Mouse (Mus musculus) myocyte (in vitro differentiated cells): ENCODE measurements at regions not wholly inside any gene's neighbourhood (a gene's known extent, or its start where the extent isn't known, plus 50 kb on each side); places are given as distances from the start of the nearest gene placed in this dataset.

Experiments
- H3K27me3 ChIP-seq: one replicate; pipeline ENCODE4 v1.6.1; 2011; ENCODE audit not compliant: control insufficient read depth, insufficient read depth, insufficient read length
- H3K36me3 ChIP-seq: one replicate; pipeline ENCODE4 v1.6.1; 2011; ENCODE audit not compliant: control insufficient read depth, insufficient read depth
- H3K4me2 ChIP-seq: one replicate; pipeline ENCODE4 v1.6.1; 2011; ENCODE audit warnings: low read depth, control low read depth
- H3K4me3 ChIP-seq: one replicate; pipeline ENCODE4 v1.5.1; 2011; ENCODE audit warnings: mild to moderate bottlenecking, control low read depth, moderate library complexity
- H3K79me2 ChIP-seq: one replicate; pipeline ENCODE4 v1.6.1; 2011; ENCODE audit not compliant: control insufficient read depth, insufficient read depth
- H3ac ChIP-seq: one replicate; pipeline ENCODE4 v1.6.1; 2011; ENCODE audit not compliant: control insufficient read depth, insufficient read length
- CEBPB ChIP-seq: IDR thresholded peaks from 2 replicates; pipeline ENCODE4 v1.6.1; 2011; ENCODE audit warnings: mild to moderate bottlenecking, moderate library complexity; ENCODE audit not compliant: poor library complexity, insufficient read depth, severe bottlenecking
- E2F4 ChIP-seq: IDR thresholded peaks from one replicate; pipeline ENCODE4 v1.6.1; 2011; ENCODE audit warnings: mild to moderate bottlenecking, control low read depth, moderate library complexity; ENCODE audit not compliant: insufficient read depth
- MAX ChIP-seq: IDR thresholded peaks from one replicate; pipeline ENCODE4 v1.6.1; 2011; ENCODE audit warnings: low read depth, mild to moderate bottlenecking, control low read depth
- MYOD1 ChIP-seq, 3 experiments: IDR thresholded peaks; one replicate each; pipeline ENCODE4 v1.6.1; 2011; ENCODE audit warnings: control low read depth in 2 of 3, low read depth in 2 of 3, mild to moderate bottlenecking in 2 of 3, moderate library complexity in 1 of 3; ENCODE audit not compliant: insufficient read length in 2 of 3, control insufficient read depth in 1 of 3
- MYOG ChIP-seq, 3 experiments: IDR thresholded peaks; one replicate each; pipeline ENCODE4 v1.6.1; 2011; ENCODE audit warnings: control low read depth in 2 of 3, low read depth in 2 of 3, mild to moderate bottlenecking in 2 of 3; ENCODE audit not compliant: insufficient read length in 2 of 3, control insufficient read depth in 1 of 3, insufficient read depth in 1 of 3
- POLR2A ChIP-seq: IDR thresholded peaks from one replicate; pipeline ENCODE4 v1.6.1; 2011; ENCODE audit warnings: low read depth, mild to moderate bottlenecking, control low read depth, moderate library complexity; ENCODE audit not compliant: insufficient read length
- POLR2AphosphoS2 ChIP-seq: IDR thresholded peaks from one replicate; pipeline ENCODE4 v1.6.1; 2011; ENCODE audit warnings: low read depth, control low read depth; ENCODE audit not compliant: insufficient read length
- REST ChIP-seq: IDR thresholded peaks from one replicate; pipeline ENCODE4 v1.6.1; 2011; ENCODE audit warnings: mild to moderate bottlenecking, control low read depth, moderate library complexity; ENCODE audit not compliant: insufficient read depth, insufficient read length
- SRF ChIP-seq: IDR thresholded peaks from one replicate; pipeline ENCODE4 v1.6.1; 2011; ENCODE audit warnings: low read depth; ENCODE audit not compliant: control insufficient read depth, insufficient read length
- TCF12 ChIP-seq: IDR thresholded peaks from one replicate; pipeline ENCODE4 v1.6.1; 2011; ENCODE audit warnings: mild to moderate bottlenecking, control low read depth; ENCODE audit not compliant: poor library complexity, insufficient read depth, severe bottlenecking
- TCF3 ChIP-seq: IDR thresholded peaks from one replicate; pipeline ENCODE4 v1.6.1; 2011; ENCODE audit warnings: low read depth, control low read depth; ENCODE audit not compliant: insufficient read length
- USF1 ChIP-seq: IDR thresholded peaks from one replicate; pipeline ENCODE4 v1.6.1; 2011; ENCODE audit warnings: low read depth, mild to moderate bottlenecking, control low read depth, moderate library complexity

DNA sequence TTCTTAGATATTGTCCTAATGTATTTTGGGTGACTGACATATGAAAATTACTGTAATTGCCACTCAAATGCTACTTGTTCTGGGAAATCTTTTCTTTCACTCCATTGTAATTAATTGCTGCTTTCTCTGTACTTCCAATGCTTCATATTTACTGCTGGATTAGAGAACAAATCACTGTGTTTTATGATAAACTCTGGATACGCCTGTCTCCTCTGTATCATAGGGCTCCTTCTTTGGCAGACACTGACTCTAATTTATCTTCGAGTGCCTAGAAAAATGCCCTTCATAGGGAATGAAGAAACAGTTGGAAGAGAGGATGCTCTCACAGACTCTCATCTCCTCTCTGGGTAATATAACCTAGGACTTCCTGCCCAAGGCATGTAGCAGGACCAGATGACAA lies 602.9 kb downstream of the Slc4a3 start:
- TF ChIP-seq E2F4: no peak
- TF ChIP-seq POLR2AphosphoS2: no peak
- TF ChIP-seq MYOG (IDR thresholded peaks at IDR 0.05; ENCODE audit: control insufficient read depth in 1 of 3, insufficient read depth in 1 of 3, insufficient read length in 2 of 3, low read depth in 2 of 3): no peak
- TF ChIP-seq SRF: no peak
- no peak for TF ChIP-seq REST
- no peak overlapping the region for H3K4me2 ChIP-seq
- no peaks in the 10 kb centered on the region for H3K36me3 ChIP-seq
- H3K4me3 ChIP-seq: no peak overlapping the region
- no peaks in the 10 kb centered on the region for H3K27me3 ChIP-seq
- H3K79me2 ChIP-seq: no peaks in the 10 kb centered on the region
- H3ac ChIP-seq: no peak overlapping the region

DNA sequence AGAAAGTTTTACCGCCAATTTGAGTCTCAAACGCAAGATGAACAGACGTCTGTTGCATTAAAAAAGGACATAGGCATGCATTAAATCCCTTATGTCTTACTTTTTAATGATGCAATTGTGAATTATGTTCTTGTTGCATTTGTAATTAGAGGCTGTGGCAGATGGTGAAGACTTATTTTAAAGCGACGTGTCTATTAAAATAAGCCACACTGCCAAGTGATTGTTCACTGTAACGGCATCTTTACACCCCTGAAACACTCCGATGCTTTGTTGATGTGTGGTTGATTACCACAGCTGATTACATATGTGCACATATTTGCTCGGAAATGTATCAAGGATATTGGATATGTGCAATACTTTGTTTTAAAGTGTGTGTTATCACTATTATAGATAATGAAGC lies 610.2 kb downstream of the Slc4a3 start:
- Histone ChIP-seq H3K36me3 (no peaks in the 10 kb centered on the region), H3K4me2 (no peak overlapping the region), H3K27me3 (no peaks in the 10 kb centered on the region), H3ac (no peak overlapping the region), H3K4me3 (no peak overlapping the region), H3K79me2 (no peaks in the 10 kb centered on the region)
- TF ChIP-seq MYOG (IDR thresholded peaks at IDR 0.05; ENCODE audit: control insufficient read depth in 1 of 3, insufficient read depth in 1 of 3, insufficient read length in 2 of 3, low read depth in 2 of 3) (no peak), POLR2AphosphoS2 (no peak)

DNA sequence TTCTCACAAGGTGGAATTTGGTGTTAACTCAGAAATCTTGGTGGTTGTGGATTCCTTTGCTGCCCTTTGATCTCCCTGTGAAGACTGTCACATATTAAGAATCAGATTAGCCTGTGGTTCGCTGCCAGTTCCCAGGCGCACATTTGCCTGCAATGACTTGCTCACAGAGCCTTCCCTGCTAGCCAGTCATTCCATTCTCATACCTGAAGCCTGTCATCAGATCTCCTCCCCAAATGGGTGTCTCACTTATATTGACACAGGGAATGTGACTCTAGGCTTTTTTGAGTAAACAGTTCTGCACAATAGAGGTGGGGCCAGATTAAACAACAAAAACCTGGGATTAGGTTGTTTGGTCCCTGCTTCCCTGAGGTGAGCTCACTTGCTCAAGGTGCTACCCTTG lies 621.4 kb downstream of the Slc4a3 start:
- no peak for TF ChIP-seq POLR2A
- TF ChIP-seq MYOD1 (IDR thresholded peaks at IDR 0.05; ENCODE audit: control insufficient read depth in 1 of 3, insufficient read length in 2 of 3, low read depth in 2 of 3): no peak
- TF ChIP-seq TCF3: no peak
- TF ChIP-seq REST: no peak
- no peak for TF ChIP-seq E2F4

DNA sequence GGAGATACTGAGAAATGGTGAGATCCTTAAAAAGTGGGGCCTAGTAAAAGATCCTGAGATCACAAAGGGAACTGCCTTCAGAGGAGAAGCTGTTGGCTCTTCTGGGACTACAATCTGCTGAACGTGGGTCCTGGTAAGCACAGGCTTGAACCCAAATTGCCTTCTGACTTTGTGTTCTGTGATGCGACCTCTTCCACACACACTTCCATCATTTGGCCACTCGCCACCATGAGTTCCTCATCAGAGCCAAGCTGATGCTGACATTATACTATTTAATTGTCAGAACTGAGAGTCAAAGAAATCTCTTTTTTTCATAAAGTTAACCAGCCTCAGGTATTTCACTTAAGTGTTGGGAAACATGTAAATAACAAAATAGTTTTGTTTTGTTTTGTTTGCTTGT lies 635.1 kb downstream of the Slc4a3 start:
- TF ChIP-seq TCF3: no peak
- no peak for TF ChIP-seq MAX
- no peak for TF ChIP-seq MYOD1 (IDR thresholded peaks at IDR 0.05; ENCODE audit: control insufficient read depth in 1 of 3, insufficient read length in 2 of 3, low read depth in 2 of 3)
- TF ChIP-seq SRF: no peak
- TF ChIP-seq USF1: no peak
- no peak for TF ChIP-seq POLR2AphosphoS2
- no peak for TF ChIP-seq MYOG (IDR thresholded peaks at IDR 0.05; ENCODE audit: control insufficient read depth in 1 of 3, insufficient read depth in 1 of 3, insufficient read length in 2 of 3, low read depth in 2 of 3)
- TF ChIP-seq REST: no peak
- TF ChIP-seq POLR2A: no peak
- TF ChIP-seq CEBPB: no peak
- no peak for TF ChIP-seq E2F4

More for the DNA sequence above, 621.4 kb downstream of the Slc4a3 start:
- H3K79me2 ChIP-seq: no peaks in the 10 kb centered on the region
- H3K27me3 ChIP-seq: no peaks in the 10 kb centered on the region
- H3K4me2 ChIP-seq: no peak overlapping the region
- no peak overlapping the region for H3K4me3 ChIP-seq
- H3ac ChIP-seq: no peak overlapping the region
- no peaks in the 10 kb centered on the region for H3K36me3 ChIP-seq

GRCm38 (mm10) chr1:76194844-76195243 lies 648.8 kb downstream of the Slc4a3 start:
- Histone ChIP-seq H3K4me3 (no peak overlapping the region), H3K4me2 (no peak overlapping the region), H3K79me2 (no peaks in the 10 kb centered on the region), H3K27me3 (no peaks in the 10 kb centered on the region), H3K36me3 (no peaks in the 10 kb centered on the region), H3ac (no peak overlapping the region)
- TF ChIP-seq MAX: no peak
- no peak for TF ChIP-seq MYOD1 (IDR thresholded peaks at IDR 0.05; ENCODE audit: control insufficient read depth in 1 of 3, insufficient read length in 2 of 3, low read depth in 2 of 3)
- no peak for TF ChIP-seq E2F4
- TF ChIP-seq POLR2AphosphoS2: no peak
- no peak for TF ChIP-seq POLR2A
- no peak for TF ChIP-seq CEBPB
- TF ChIP-seq TCF12: no peak
- no peak for TF ChIP-seq USF1
- no peak for TF ChIP-seq MYOG (IDR thresholded peaks at IDR 0.05; ENCODE audit: control insufficient read depth in 1 of 3, insufficient read depth in 1 of 3, insufficient read length in 2 of 3, low read depth in 2 of 3)
- no peak for TF ChIP-seq REST
- TF ChIP-seq TCF3: no peak
- no peak for TF ChIP-seq SRF

More for the DNA sequence above, 635.1 kb downstream of the Slc4a3 start:
- Histone ChIP-seq H3K79me2 (no peaks in the 10 kb centered on the region), H3K4me3 (no peak overlapping the region), H3K4me2 (no peak overlapping the region), H3K27me3 (no peaks in the 10 kb centered on the region), H3ac (no peak overlapping the region), H3K36me3 (no peaks in the 10 kb centered on the region)
